Mouse (Mus musculus) heart, adult 2 months (tissue): ENCODE data around the gene Sh3d19. TPM values are rescaled to one million over a fixed set of nuclear protein-coding genes. Genes with fewer than 3 reads are reported as not detected.

Experiments used
- DNase-seq, 2 experiments: peaks; one replicate each; pipeline ENCODE4 v3.0.0; 2021
- H3K27ac ChIP-seq: fragments of 200-600 bp; 2 replicates; pipeline ENCODE4 v1.8.1; 2022
- H3K27me3 ChIP-seq: fragments of 200-500 bp; 2 replicates; pipeline ENCODE4 v1.6.1; 2012; ENCODE audit warnings: mild to moderate bottlenecking, low read length, inconsistent platforms, mixed read lengths; ENCODE audit not compliant: control insufficient read depth, insufficient read depth
- H3K36me3 ChIP-seq: fragments of 200-500 bp; 2 replicates; pipeline ENCODE4 v1.6.1; 2012; ENCODE audit warnings: low read length, inconsistent platforms; ENCODE audit not compliant: control insufficient read depth, insufficient read depth
- H3K4me1 ChIP-seq: fragments of 200-500 bp; 2 replicates; pipeline ENCODE4 v1.6.1; 2011; ENCODE audit warnings: low read length; ENCODE audit not compliant: control insufficient read depth, insufficient read depth
- H3K4me3 ChIP-seq: fragments of 200-600 bp; 2 replicates; pipeline ENCODE4 v1.8.1; 2022
- H3K79me2 ChIP-seq: fragments of 200-500 bp; replicated peaks from 2 replicates; pipeline ENCODE4 v1.6.1; 2012; ENCODE audit warnings: mild to moderate bottlenecking, inconsistent platforms, low read length, moderate library complexity, mixed read lengths; ENCODE audit not compliant: control insufficient read depth, insufficient read depth
- H3K9ac ChIP-seq: fragments of 200-500 bp; 2 replicates; pipeline ENCODE4 v1.6.1; 2012; ENCODE audit warnings: low read depth, mild to moderate bottlenecking, control low read depth, inconsistent platforms, low read length, mixed read lengths
- CTCF ChIP-seq: fragments of 200-600 bp; IDR thresholded peaks from 2 replicates; pipeline ENCODE4 v1.8.1; 2022; ENCODE audit warnings: antibody characterized with exemption, mild to moderate bottlenecking, moderate library complexity
- EP300 ChIP-seq: fragments of 200-500 bp; IDR thresholded peaks from 2 replicates; pipeline ENCODE4 v1.6.1; 2011; ENCODE audit warnings: low read depth, low read length, control low read depth; ENCODE audit not compliant: insufficient read depth
- POLR2A ChIP-seq: fragments of 200-500 bp; IDR thresholded peaks from 2 replicates; pipeline ENCODE4 v1.6.1; 2011; ENCODE audit warnings: mild to moderate bottlenecking, low read depth, low read length, control low read depth; ENCODE audit not compliant: insufficient read depth
- WGBS: fragments of 180-500 bp; shearing (Covaris S2); methylation state at CpG from one replicate; pipeline ENCODE4 v1.1.7; 2018; 5-methylcytosine and 5-hydroxymethylcytosine counted together
- intact Hi-C: fragments of 180-260 bp; cut with DNase I; formaldehyde crosslinking; loops from one replicate; pipeline ENCODE4 v1.15.1; 2025
- polyA plus RNA-seq: library from polyadenylated mRNA; depleted of rRNA; stranded (reverse); fragments of >200 nt; gene quantifications from 2 replicates; pipeline ENCODE4 v1.2.3, GENCODE M21; 2012
- total RNA-seq, 2 experiments: library from RNA; stranded (reverse); gene quantifications; 2 replicates each; pipeline ENCODE4 v1.2.3; 2021

Sh3d19 gene
- total and polyA plus RNA-seq, 3 experiments: 13.5 to 22.2 (median 19.5) TPM

DNA sequence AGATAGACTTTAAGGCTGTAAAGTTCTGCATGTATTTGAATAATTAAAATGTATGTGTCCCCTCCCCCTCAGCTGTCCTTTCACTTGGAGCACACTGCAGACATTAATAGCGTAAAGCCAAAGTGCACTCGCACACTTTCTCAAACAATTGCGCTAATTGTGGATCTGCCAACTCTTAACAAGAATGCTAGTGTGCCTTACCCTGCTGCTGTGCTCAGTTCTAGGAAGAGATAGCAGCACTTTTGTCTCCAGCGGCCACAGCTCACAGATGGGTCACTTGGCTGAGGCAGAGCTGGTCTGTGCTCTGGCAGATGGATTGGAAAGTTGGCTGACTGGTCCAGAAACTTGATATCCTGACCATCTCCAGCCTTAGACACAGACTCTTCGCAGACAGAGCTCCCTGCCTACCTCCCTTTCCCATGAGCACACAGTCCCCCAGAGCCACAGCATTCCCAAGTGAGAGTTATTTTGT, 42.7 kb upstream of the Sh3d19 start:
- DNase-seq: peak; percentile 18 to 20
- intact Hi-C loops: loop anchor here (5.0 kb wide), 2 partner anchors 189 to 1006 kb away; no protein-coding TSS in a partner anchor
- no peak overlapping the region for H3K9ac ChIP-seq
- no peaks in the 10 kb centered on the region for H3K27me3 ChIP-seq
- TF ChIP-seq POLR2A (no peak), CTCF (no peak), EP300 (no peak)
- peaks cover 1% of the 10 kb centered on the region for H3K4me1 ChIP-seq
- 38% methylated on average over 5 of the region's 5 CpGs for WGBS
- no peaks in the 10 kb centered on the region for H3K79me2 ChIP-seq
- no peak overlapping the region for H3K27ac ChIP-seq
- H3K4me3 ChIP-seq: no peak overlapping the region
- H3K36me3 ChIP-seq: no peaks in the 10 kb centered on the region

GRCm38 (mm10) chr3:85929711-85930110, 41.2 kb upstream of the Sh3d19 start:
- H3K27me3 ChIP-seq: no peaks in the 10 kb centered on the region
- intact Hi-C loops: loop anchor here (5.0 kb wide), 2 partner anchors 188 to 1007 kb away; no protein-coding TSS in a partner anchor
- TF ChIP-seq EP300 (no peak), CTCF (no peak), POLR2A (no peak)
- no peak overlapping the region for H3K9ac ChIP-seq
- 48% methylated on average over 5 of the region's 5 CpGs for WGBS
- H3K4me3 ChIP-seq: no peak overlapping the region
- H3K79me2 ChIP-seq: no peaks in the 10 kb centered on the region
- no peaks in the 10 kb centered on the region for H3K36me3 ChIP-seq
- DNase-seq: no peak
- H3K4me1 ChIP-seq: peaks cover 1% of the 10 kb centered on the region
- no peak overlapping the region for H3K27ac ChIP-seq

GRCm38 (mm10) chr3:85930671-85931255, 40.1 kb upstream of the Sh3d19 start:
- H3K9ac ChIP-seq: no peak overlapping the region
- H3K27ac ChIP-seq: no peak overlapping the region
- no peaks in the 10 kb centered on the region for H3K36me3 ChIP-seq
- no peaks in the 10 kb centered on the region for H3K27me3 ChIP-seq
- no peak for DNase-seq
- H3K4me1 ChIP-seq: peaks cover 1% of the 10 kb centered on the region
- intact Hi-C loops: no loop called here
- H3K79me2 ChIP-seq: no peaks in the 10 kb centered on the region
- H3K4me3 ChIP-seq: no peak overlapping the region
- 91% methylated on average over 11 of the region's 11 CpGs for WGBS
- no peak for TF ChIP-seq EP300
- no peak for TF ChIP-seq POLR2A
- TF ChIP-seq CTCF: no peak

- H3K79me2 ChIP-seq: no peaks in the 10 kb centered on the region
- H3K4me1 ChIP-seq: peaks cover 1% of the 10 kb centered on the region
- H3K36me3 ChIP-seq: no peaks in the 10 kb centered on the region
- no peak overlapping the region for H3K9ac ChIP-seq
- intact Hi-C loops: no loop called here
- DNase-seq: no peak
- H3K4me3 ChIP-seq: no peak overlapping the region
- TF ChIP-seq POLR2A (no peak), EP300 (no peak), CTCF (no peak)
- H3K27ac ChIP-seq: no peak overlapping the region
- WGBS: 84% methylated on average over 6 of the region's 6 CpGs
- H3K27me3 ChIP-seq: no peaks in the 10 kb centered on the region
Observed at GRCm38 (mm10) chr3:85931859-85932258, 39.0 kb upstream of the Sh3d19 start.

DNA sequence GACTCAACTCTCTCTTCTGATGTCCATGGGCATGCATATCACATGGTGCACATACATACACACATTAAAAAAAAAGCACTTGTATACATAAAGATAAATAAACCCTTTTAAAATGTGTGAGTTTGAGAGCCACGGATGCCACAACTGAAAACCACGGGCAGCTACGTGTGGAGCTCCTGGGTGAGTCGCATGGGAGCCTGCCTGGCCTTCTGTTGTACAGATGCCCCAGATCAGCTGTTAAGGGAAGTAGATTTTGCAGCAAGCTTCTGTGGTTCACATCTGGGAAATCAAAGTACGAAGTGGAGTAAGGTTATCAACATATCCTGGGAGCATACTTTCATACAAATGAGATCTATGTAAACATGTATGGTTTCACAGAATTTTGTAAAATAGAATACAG, 37.3 kb upstream of the Sh3d19 start:
- Histone ChIP-seq H3K4me3 (no peak overlapping the region), H3K27ac (no peak overlapping the region), H3K4me1 (peaks cover 1% of the 10 kb centered on the region; the same call in 1 of the 2 replicates), H3K27me3 (no peaks in the 10 kb centered on the region), H3K9ac (no peak overlapping the region), H3K36me3 (no peaks in the 10 kb centered on the region), H3K79me2 (no peaks in the 10 kb centered on the region)
- intact Hi-C loops: no loop called here
- TF ChIP-seq POLR2A: no peak
- no peak for TF ChIP-seq EP300
- no peak for TF ChIP-seq CTCF
- DNase-seq: no peak
- 83% methylated on average over 5 of the region's 5 CpGs for WGBS

- Histone ChIP-seq H3K9ac (no peak overlapping the region), H3K79me2 (no peaks in the 10 kb centered on the region), H3K27ac (no peak overlapping the region), H3K4me1 (no peaks in the 10 kb centered on the region), H3K36me3 (no peaks in the 10 kb centered on the region), H3K27me3 (no peaks in the 10 kb centered on the region), H3K4me3 (no peak overlapping the region)
- no peak for DNase-seq
- TF ChIP-seq POLR2A (no peak), EP300 (no peak), CTCF (no peak)
- intact Hi-C loops: no loop called here
- WGBS: 65% methylated on average over 4 of the region's 4 CpGs
Observed at GRCm38 (mm10) chr3:85950914-85951313, 20.0 kb upstream of the Sh3d19 start.
